Mouse (Mus musculus): ENCODE measurements around the gene Eipr1. TPM values are rescaled to one million over a fixed set of nuclear protein-coding genes. Genes with fewer than 3 reads are reported as not detected.

The Eipr1 gene
- polyA plus RNA-seq, 1 experiment = 57.7 TPM

DNA sequence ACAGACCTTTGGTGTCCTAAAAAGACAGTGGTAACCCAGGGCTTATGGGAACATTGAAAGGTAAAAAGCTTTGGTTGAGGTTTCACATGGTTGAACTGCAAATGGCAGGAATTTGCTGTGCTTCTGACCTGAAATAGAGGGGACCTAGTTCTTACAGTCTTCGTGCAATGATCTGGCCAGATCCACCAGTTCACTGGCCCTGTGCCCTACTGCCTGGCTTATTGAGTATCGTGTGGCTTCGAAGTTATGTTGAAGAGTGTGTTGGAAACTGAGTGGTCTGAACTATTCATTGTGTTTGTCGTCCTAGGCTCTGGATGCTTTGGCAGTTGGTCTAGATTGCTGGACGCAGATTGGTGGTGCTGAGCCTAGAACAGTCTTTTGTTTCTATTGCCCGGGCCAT lies 34.7 kb downstream of the Eipr1 start:
- Histone ChIP-seq H3K27me3 (ENCODE audit: control insufficient read depth, insufficient read depth, low read length) (no peaks in the 10 kb centered on the region), H3K4me1 (ENCODE audit: control insufficient read depth, insufficient read depth, insufficient read length, low read length) (peaks cover 2% of the 10 kb centered on the region; the same call in 1 of the 2 replicates), H3K36me3 (ENCODE audit: control insufficient read depth, insufficient read depth, low read length) (no peaks in the 10 kb centered on the region), H3K4me3 (ENCODE audit: low read depth, low read length) (no peak overlapping the region), H3K27ac (ENCODE audit: insufficient read depth, low read depth, low read length) (no peak overlapping the region)
- WGBS = 92% methylated on average over 6 of the region's 6 CpGs
- no peak for TF ChIP-seq CTCF (IDR thresholded peaks at IDR 0.05; ENCODE audit: extremely low read depth, insufficient read length, insufficient replicate concordance, low read depth, low read length)
- no peak for TF ChIP-seq POLR2A (IDR thresholded peaks at IDR 0.05; ENCODE audit: low read depth, low read length)

DNA sequence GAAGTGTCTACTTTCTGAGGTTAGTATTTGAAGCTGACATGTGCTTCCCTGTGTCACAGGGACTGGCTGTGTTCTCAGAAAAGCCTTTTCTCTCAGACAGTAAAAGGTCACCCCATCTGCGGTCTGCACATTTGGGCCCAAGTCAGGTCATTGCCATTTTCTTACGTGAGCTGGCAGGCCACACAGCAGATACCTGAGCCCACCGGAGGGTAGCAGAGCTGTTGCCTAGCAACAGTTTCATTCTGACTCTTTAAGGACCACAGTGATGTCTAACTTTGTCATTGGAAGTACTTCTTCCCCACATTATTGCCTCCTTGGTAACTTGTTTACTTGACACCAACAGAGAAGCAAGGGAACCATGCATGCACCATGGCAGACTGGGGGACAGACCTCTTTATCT lies 41.0 kb downstream of the Eipr1 start:
- WGBS = 83% methylated on average over 3 of the region's 3 CpGs
- Histone ChIP-seq H3K4me1 (ENCODE audit: control insufficient read depth, insufficient read depth, insufficient read length, low read length) (peaks cover 2% of the 10 kb centered on the region; the same call in 1 of the 2 replicates), H3K36me3 (ENCODE audit: control insufficient read depth, insufficient read depth, low read length) (no peaks in the 10 kb centered on the region), H3K27me3 (ENCODE audit: control insufficient read depth, insufficient read depth, low read length) (no peaks in the 10 kb centered on the region), H3K4me3 (ENCODE audit: low read depth, low read length) (no peak overlapping the region), H3K27ac (ENCODE audit: insufficient read depth, low read depth, low read length) (no peak overlapping the region)
- no peak for TF ChIP-seq CTCF (IDR thresholded peaks at IDR 0.05; ENCODE audit: extremely low read depth, insufficient read length, insufficient replicate concordance, low read depth, low read length)

DNA sequence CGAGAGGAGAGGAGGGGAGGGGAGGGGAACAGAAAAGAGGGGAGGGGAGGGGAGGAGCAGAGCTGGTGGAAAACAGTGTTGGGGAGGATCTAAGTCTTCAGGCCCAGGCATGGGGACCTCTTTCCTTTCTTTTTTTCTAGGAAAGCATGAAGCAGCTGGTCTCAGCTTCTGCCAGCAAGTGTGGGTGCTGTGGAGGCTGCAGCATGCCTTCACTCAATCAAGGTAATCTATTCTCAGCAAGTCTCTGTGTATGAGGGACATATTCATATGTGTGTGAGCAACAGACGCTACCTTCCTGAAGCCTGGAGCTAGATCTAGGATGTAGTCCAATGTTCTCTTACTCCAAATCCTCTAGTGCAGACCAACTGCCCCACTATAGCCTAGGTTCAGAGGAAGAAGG lies 42.1 kb downstream of the Eipr1 start:
- no peak for TF ChIP-seq POLR2A (IDR thresholded peaks at IDR 0.05; ENCODE audit: low read depth, low read length)
- TF ChIP-seq CTCF (IDR thresholded peaks at IDR 0.05; ENCODE audit: extremely low read depth, insufficient read length, insufficient replicate concordance, low read depth, low read length) = no peak
- H3K27ac ChIP-seq (ENCODE audit: insufficient read depth, low read depth, low read length) = no peak overlapping the region
- H3K27me3 ChIP-seq (ENCODE audit: control insufficient read depth, insufficient read depth, low read length) = no peaks in the 10 kb centered on the region
- no peaks in the 10 kb centered on the region for H3K36me3 ChIP-seq (ENCODE audit: control insufficient read depth, insufficient read depth, low read length)
- 66% methylated on average over 2 of the region's 2 CpGs for WGBS
- no peak overlapping the region for H3K4me3 ChIP-seq (ENCODE audit: low read depth, low read length)
- H3K4me1 ChIP-seq (ENCODE audit: control insufficient read depth, insufficient read depth, insufficient read length, low read length) = peaks cover 2% of the 10 kb centered on the region; the same call in 1 of the 2 replicates

DNA sequence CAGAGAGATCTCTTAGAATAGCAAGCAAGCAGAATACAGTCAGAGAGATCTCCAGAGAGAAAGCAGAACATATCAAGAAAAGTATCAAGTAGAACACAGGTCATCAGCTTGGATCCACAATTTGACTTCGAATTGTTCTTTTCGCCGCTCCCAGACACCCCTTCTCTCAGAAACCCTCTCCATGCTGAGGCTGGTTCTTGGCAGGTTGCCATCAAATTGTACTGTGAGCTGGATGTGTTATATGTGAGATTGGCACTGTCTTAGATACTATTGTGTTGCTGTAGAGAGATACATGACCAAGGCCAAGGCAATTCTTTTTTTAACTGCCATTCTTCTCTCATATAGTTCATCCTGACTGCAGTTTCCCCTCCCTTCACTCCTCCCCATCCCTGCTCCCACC lies 43.4 kb downstream of the Eipr1 start:
- Histone ChIP-seq H3K27me3 (ENCODE audit: control insufficient read depth, insufficient read depth, low read length) (no peaks in the 10 kb centered on the region), H3K36me3 (ENCODE audit: control insufficient read depth, insufficient read depth, low read length) (no peaks in the 10 kb centered on the region), H3K4me3 (ENCODE audit: low read depth, low read length) (no peak overlapping the region), H3K27ac (ENCODE audit: insufficient read depth, low read depth, low read length) (no peak overlapping the region), H3K4me1 (ENCODE audit: control insufficient read depth, insufficient read depth, insufficient read length, low read length) (peaks cover 6% of the 10 kb centered on the region; the same call in 1 of the 2 replicates)
- TF ChIP-seq CTCF (IDR thresholded peaks at IDR 0.05; ENCODE audit: extremely low read depth, insufficient read length, insufficient replicate concordance, low read depth, low read length) (no peak), POLR2A (IDR thresholded peaks at IDR 0.05; ENCODE audit: low read depth, low read length) (no peak)
- WGBS = 94% methylated on average over 3 of the region's 3 CpGs

DNA sequence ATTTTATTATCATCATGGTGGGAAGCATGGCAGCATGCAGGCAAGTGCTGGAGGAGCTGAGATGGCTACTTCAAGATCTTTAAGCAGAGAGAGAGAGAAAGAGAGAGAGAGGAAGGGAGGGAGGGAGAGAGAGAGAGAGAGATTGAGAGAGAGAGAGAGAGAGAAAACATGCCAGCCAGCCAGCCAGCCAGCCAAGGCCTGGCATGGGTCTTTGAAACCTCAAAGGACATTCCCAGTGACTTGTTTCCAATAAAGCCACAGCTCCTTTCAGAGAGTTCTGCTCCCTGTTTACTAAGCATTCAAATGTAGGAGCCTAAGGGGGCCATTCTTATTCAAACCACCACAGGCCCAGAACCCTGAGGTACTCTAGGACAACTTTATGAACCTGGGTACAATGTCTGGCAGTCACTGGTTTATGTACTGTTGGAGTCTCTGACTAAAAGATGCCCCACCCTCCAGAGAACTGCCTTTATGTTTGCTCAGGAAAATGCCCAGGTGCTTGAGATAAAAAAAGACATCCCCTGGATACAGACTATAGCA lies 45.3 kb downstream of the Eipr1 start:
- no peak overlapping the region for H3K4me3 ChIP-seq (ENCODE audit: low read depth, low read length)
- H3K27me3 ChIP-seq (ENCODE audit: control insufficient read depth, insufficient read depth, low read length) = no peaks in the 10 kb centered on the region
- no peak overlapping the region for H3K27ac ChIP-seq (ENCODE audit: insufficient read depth, low read depth, low read length)
- H3K4me1 ChIP-seq (ENCODE audit: control insufficient read depth, insufficient read depth, insufficient read length, low read length) = peaks cover 18% of the 10 kb centered on the region
- TF ChIP-seq CTCF (IDR thresholded peaks at IDR 0.05; ENCODE audit: extremely low read depth, insufficient read length, insufficient replicate concordance, low read depth, low read length) (no peak), POLR2A (IDR thresholded peaks at IDR 0.05; ENCODE audit: low read depth, low read length) (no peak)
- H3K36me3 ChIP-seq (ENCODE audit: control insufficient read depth, insufficient read depth, low read length) = no peaks in the 10 kb centered on the region

DNA sequence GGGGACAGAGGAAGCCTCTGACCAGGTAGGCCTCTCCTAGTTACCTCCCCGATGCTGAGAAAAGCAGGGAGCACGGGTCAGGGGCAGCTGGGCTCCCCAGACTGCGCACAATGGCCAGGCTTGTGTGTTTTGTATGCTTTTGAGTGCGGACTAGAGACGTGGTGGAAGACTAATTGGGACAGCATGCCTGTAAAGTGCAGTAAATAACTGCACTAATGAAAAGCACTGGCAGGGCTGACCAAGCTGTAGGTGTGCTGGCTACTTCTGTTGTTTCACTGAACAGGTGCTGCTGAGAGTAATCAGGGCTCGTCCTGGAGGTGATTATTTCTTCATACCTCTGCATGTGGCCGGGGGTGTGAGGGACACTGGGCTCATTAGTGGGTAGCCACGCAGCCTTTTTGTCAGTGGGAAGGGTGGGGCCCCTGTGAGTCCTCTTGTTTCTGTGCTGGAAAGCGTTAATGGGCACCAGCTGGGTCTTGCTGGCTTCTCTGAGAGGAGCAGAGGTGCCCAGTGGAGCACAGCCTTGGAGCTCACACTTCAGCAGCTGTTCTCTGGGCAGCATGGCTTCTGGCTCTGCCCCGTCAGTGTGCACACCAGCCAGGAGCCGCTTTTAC lies 48.3 kb downstream of the Eipr1 start:
- Histone ChIP-seq H3K4me1 (ENCODE audit: control insufficient read depth, insufficient read depth, insufficient read length, low read length) (peaks cover 34% of the 10 kb centered on the region), H3K27ac (ENCODE audit: insufficient read depth, low read depth, low read length) (peak overlapping the region; percentile 44; the same call in 1 of the 2 replicates), H3K36me3 (ENCODE audit: control insufficient read depth, insufficient read depth, low read length) (no peaks in the 10 kb centered on the region), H3K27me3 (ENCODE audit: control insufficient read depth, insufficient read depth, low read length) (no peaks in the 10 kb centered on the region), H3K4me3 (ENCODE audit: low read depth, low read length) (no peak overlapping the region)
- no peak for TF ChIP-seq POLR2A (IDR thresholded peaks at IDR 0.05; ENCODE audit: low read depth, low read length)
- TF ChIP-seq CTCF (IDR thresholded peaks at IDR 0.05; ENCODE audit: extremely low read depth, insufficient read length, insufficient replicate concordance, low read depth, low read length) = no peak
- WGBS = 57% methylated on average over 11 of the region's 11 CpGs

DNA sequence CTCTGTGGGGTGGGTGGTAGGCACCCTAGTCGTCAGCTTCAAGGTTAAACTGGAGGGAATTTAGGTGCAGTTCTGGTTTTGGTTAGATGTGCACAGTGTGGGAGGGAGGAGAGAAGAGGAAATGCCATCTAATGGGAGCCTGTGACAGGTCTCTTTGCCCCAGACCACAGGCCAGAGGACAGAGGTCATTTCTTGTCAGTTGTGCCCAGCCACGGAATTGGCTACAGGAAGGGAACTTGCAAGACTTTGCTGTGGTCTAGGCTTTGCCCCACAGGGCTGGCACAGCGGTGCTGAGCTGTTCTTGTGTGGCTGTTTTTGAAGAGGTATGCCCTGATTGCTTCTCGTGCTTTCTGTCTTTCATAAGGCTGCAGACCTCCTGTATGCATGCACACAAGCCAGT lies 48.8 kb downstream of the Eipr1 start:
- 30% methylated on average over 4 of the region's 4 CpGs for WGBS
- Histone ChIP-seq H3K4me1 (ENCODE audit: control insufficient read depth, insufficient read depth, insufficient read length, low read length) (peaks cover 37% of the 10 kb centered on the region), H3K4me3 (ENCODE audit: low read depth, low read length) (no peak overlapping the region), H3K27ac (ENCODE audit: insufficient read depth, low read depth, low read length) (peak overlapping the region; percentile 44), H3K36me3 (ENCODE audit: control insufficient read depth, insufficient read depth, low read length) (no peaks in the 10 kb centered on the region), H3K27me3 (ENCODE audit: control insufficient read depth, insufficient read depth, low read length) (no peaks in the 10 kb centered on the region)
- TF ChIP-seq POLR2A (IDR thresholded peaks at IDR 0.05; ENCODE audit: low read depth, low read length) (no peak), CTCF (IDR thresholded peaks at IDR 0.05; ENCODE audit: extremely low read depth, insufficient read length, insufficient replicate concordance, low read depth, low read length) (no peak)

All from small intestine, adult 2 months (tissue).